Mouse (Mus musculus): Measurements from ENCODE around the gene Hcn1. TPM values are rescaled to one million over a fixed set of nuclear protein-coding genes. Genes with fewer than 3 reads are reported as not detected.
"Not testable (repeated sequence)": the region's sequence is repeated elsewhere in the genome, so short reads cannot be mapped to it uniquely, and the experiment has no call there.

Gene Hcn1
- total RNA-seq, 1 experiment from 2014 or later, result not detected

DNA sequence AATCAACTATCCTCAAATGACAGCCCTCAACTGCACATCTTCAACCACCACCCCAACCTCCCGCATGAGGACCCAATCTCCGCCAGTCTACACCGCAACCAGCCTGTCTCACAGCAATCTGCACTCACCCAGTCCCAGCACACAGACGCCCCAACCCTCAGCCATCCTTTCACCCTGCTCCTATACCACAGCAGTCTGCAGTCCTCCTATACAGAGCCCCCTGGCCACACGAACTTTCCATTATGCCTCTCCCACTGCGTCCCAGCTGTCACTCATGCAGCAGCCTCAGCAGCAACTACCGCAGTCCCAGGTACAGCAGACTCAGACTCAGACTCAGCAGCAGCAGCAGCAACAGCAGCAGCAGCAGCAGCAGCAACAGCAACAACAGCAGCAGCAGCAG lies 373.3 kb downstream of the Hcn1 start:
- no peak for ATAC-seq (ENCODE audit: extremely low read depth, insufficient number of reproducible peaks, low FRiP score, poor library complexity, severe bottlenecking)

DNA sequence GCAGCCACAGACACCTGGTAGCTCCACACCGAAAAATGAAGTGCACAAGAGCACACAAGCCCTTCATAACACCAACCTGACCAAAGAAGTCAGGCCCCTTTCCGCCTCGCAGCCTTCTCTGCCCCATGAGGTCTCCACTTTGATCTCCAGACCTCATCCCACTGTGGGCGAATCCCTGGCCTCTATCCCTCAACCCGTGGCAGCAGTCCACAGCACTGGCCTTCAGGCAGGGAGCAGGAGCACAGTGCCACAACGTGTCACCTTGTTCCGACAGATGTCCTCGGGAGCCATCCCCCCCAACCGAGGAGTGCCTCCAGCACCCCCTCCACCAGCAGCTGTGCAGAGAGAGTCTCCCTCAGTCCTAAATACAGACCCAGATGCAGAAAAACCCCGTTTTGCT lies 373.7 kb downstream of the Hcn1 start:
- no peak for ATAC-seq (ENCODE audit: extremely low read depth, insufficient number of reproducible peaks, low FRiP score, poor library complexity, severe bottlenecking)

DNA sequence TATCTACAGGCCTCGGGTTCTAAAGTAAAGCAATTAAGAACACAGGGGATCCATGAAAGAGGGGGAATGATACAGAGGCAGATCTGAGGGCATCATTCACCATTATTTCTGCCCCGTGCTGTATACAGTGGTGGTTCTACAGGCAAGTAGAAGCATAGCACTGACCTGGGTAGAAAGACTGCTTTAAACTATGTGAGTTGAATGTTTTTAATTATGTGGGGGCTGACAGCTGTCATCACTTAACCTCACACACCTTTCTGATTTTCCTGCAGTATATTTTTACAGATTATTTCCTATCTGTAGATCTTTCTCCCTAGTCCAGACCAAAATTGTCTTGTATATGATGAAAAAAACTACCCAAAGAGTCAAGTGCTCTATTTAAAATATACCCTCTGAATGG lies 382.2 kb downstream of the Hcn1 start:
- no peak for ATAC-seq (ENCODE audit: extremely low read depth, insufficient number of reproducible peaks, low FRiP score, poor library complexity, severe bottlenecking)

DNA sequence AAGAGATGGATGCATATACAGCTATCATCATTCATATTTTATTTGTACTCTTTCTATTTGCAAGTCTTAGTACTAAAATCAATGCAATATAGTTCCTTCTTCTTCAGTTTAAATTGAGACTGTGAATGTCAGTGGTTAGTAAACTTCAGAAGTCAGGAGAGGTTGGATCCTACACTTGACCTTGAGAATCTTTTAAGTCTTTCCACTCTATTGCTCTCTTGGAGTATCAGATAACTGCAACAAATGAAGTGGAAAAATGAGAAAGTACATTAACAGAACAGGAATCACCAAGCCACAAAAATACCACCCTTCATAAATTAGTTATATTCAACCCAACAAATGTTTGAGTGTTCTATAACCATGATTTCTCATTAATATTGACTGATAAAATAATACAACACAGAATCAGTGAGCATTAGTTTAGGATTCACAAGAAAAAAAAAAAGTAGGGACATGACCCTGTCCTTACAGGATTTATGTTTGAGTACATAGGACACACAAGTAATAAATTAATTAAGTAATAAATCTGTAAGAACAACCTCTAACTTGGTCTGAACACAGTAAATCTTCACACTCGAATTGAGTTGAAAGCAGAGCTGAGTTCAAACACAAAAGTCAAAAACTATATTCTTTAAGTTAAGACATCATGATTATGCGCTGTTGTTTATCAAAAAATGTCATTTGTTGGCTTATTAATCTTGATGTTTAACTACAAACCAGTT lies 397.8 kb downstream of the Hcn1 start:
- no peak for ATAC-seq (ENCODE audit: extremely low read depth, insufficient number of reproducible peaks, low FRiP score, poor library complexity, severe bottlenecking)

DNA sequence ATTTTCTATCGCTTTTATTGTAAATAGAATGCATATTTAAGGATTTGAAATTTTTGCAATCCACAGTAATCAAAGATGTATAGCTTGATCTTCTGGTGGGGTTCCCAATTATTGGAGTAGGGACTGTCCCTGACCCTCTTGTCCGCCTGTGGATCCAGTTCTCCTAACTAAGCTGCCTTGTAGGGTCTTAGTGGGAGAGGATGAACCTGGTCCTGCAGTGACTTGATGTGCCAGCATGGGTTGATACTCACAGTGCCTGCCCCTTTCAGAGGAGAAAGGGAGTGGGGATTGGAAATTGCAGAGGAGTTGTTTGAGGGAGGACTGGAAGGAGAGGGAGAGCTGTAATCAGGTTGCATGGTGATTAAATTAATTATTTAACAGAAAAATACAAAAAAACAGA lies 398.4 kb downstream of the Hcn1 start:
- ATAC-seq (ENCODE audit: extremely low read depth, insufficient number of reproducible peaks, low FRiP score, poor library complexity, severe bottlenecking), result no peak

DNA sequence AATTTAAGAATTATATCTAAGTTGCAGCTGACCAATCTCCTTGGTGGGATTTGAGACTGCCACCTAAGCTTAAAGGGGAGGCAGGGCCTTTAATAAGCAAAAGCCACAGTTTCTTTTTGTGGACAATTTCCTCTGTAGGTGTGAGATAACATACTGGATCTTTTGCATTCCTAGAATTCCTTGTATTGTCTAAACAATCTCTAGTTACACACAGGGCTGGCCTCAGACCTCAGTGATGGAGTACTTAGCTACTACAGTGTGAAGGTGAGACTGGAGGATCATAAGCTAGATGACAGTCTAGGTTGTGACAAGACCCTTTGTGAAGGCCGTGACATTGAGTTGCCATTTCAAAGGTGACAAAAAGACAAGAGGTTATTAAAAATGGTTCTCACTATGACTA lies 419.1 kb downstream of the Hcn1 start:
- ATAC-seq (ENCODE audit: extremely low read depth, insufficient number of reproducible peaks, low FRiP score, poor library complexity, severe bottlenecking), result no peak

DNA sequence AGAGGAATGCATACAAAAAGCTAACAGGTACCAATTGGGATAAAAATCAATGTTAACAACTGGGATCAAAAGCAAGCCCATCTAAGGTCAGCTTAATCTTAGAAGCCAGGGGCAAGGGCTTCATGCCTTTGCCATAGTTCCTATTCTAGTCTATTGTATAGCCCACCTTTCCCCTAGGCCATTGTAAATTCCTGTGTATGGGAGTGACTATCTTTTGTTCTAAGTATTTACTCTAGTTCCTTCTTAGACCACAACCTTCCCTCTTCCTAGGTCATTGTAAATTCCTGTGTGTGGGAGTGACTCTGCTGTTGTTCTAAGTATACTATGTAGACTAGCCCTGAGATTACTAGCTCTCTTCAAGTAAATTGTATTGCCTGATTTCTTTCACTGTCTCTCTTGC lies 420.8 kb downstream of the Hcn1 start:
- ATAC-seq (ENCODE audit: extremely low read depth, insufficient number of reproducible peaks, low FRiP score, poor library complexity, severe bottlenecking), result not testable (repeated sequence)

DNA sequence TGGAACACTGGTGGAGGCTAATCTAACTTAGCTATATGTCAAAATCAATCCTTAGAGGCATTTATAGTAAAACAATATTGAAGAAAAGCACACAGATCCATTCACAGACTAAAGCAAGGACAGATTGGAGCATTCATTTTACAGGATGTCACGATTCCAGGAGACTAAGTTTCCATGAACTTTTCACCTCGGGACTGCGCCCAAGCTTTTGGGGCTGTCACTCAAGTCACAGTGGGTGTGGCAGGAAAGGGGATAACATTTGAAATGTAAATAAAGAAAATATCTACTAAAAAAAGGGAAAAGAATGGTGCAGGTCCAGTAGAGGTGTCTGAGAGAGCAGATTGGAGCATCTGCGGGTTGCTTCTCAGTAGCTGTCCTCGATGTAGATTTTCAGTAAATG lies 421.3 kb downstream of the Hcn1 start:
- no peak for ATAC-seq (ENCODE audit: extremely low read depth, insufficient number of reproducible peaks, low FRiP score, poor library complexity, severe bottlenecking)

DNA sequence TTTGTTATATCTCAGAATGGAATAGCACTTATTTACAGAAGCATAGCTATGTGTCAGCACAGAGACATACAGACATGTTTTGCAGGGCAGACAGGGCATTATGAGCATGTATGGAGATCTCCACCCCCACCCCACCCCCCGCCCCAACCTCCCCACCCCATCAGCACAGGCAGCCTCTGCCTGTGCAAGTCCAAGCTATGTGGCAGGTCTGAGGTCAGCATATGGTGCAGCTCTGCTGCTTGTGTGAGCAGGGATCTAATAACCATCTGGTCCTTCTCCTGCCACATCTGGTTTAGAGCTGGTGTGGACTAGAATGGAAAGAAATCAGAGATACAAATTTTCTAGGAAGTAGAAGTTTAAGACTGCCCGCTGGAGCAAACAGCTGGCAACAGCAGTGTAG lies 424.4 kb downstream of the Hcn1 start:
- ATAC-seq (ENCODE audit: extremely low read depth, insufficient number of reproducible peaks, low FRiP score, poor library complexity, severe bottlenecking), result no peak

DNA sequence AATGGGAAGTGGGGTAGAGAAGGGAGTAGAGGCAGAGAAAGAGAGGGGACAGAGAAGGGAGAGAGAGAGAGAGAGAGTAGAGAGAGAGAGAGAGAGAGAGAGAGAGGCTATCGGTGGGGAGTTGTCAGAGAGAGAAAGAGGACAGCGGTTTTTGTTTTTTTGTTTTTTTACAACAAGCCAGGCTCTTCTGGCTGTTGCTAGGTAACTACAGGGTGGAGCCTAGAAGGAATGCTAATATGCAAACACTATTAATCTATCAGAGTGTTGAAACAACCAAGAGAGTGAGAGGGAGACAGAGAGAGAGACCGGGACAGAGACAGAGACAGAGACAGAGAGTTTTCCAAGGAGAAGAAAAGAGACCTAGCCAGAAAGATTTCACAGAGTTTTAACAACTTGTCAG lies 425.7 kb downstream of the Hcn1 start:
- ATAC-seq (ENCODE audit: extremely low read depth, insufficient number of reproducible peaks, low FRiP score, poor library complexity, severe bottlenecking), result no peak

DNA sequence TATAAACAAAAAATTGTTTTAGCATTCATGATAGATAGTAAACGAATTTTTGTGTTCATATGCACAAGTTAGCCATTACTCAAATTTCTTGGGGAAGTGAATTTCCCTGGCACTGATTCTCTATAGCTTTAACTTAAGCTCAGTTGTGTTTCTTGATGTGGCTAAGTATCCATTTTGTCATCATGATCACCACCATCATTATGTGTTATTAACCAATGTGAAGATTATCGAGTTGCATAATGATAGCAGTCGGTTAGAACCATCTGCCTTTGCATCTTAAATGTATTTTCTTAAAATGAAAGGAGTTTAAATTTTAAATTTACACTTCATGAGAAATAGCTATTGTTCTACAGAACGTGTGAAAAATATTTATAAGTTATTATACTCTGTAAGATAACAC lies 426.5 kb downstream of the Hcn1 start:
- ATAC-seq (ENCODE audit: extremely low read depth, insufficient number of reproducible peaks, low FRiP score, poor library complexity, severe bottlenecking), result no peak

DNA sequence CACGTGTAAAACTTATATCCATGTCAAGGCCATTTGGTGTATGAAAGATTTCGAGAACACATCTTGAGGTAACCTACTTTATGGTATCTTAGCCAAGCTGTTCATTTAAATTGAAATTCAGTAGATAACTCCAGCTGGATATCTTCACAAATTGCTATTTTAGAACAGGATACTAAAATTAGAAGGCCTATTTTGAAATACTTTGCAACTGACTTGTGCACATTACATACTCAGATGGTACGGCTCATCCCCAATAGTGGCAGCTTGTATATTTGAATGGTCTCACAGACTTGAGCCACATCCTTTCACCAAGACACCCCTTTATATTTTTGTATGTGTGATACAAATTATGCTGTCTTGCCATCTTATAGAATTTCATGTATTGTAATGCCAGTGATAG lies 427.5 kb downstream of the Hcn1 start:
- no peak for ATAC-seq (ENCODE audit: extremely low read depth, insufficient number of reproducible peaks, low FRiP score, poor library complexity, severe bottlenecking)

DNA sequence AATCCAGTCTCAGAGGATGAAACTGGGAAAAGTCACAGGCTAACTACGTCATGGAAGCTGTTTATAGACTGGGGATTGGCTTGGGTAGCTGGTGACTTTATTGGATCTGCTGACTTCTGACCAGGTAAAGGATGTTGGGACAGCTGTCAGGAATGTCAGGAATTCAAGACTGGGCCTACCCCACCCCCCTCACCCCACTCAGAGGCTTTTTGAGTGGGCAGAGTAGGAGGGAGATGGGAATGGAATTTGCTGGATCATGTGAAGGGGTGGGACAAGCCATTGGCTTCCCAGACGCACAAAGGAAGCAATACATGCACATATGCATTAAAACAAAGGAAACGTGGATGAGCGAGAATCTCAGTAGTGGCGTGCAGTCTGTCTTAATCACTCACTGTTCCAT lies 433.5 kb downstream of the Hcn1 start:
- ATAC-seq (ENCODE audit: extremely low read depth, insufficient number of reproducible peaks, low FRiP score, poor library complexity, severe bottlenecking), result no peak
